Mouse (Mus musculus) liver, adult 2 months (tissue): ENCODE measurements at regions not wholly inside any gene's neighbourhood (a gene's known extent, or its start where the extent isn't known, plus 50 kb on each side); places are given as distances from the start of the nearest gene placed in this dataset.
A peak's percentile ranks its signal among the peaks of the same experiment; 100 is the strongest.
"Not testable (repeated sequence)": the region's sequence is repeated elsewhere in the genome, so short reads cannot be mapped to it uniquely, and the experiment has no call there.

Source experiments
- DNase-seq: peaks from one replicate; pipeline ENCODE4 v3.0.0-alpha.2; 2011; ENCODE audit warnings: low read depth, low spot score; ENCODE audit errors: extremely low read depth
- H3K27ac ChIP-seq: fragments of 200-500 bp; replicated peaks from 2 replicates; pipeline ENCODE4 v1.5.1; 2012; ENCODE audit warnings: low read depth, mild to moderate bottlenecking, control low read depth, inconsistent platforms, low read length; ENCODE audit not compliant: insufficient read depth
- H3K27me3 ChIP-seq: fragments of 200-500 bp; 2 replicates; pipeline ENCODE4 v1.6.1; 2012; ENCODE audit warnings: mild to moderate bottlenecking, moderate library complexity, low read length, inconsistent platforms; ENCODE audit not compliant: control insufficient read depth, insufficient read depth
- H3K36me3 ChIP-seq: fragments of 200-500 bp; 2 replicates; pipeline ENCODE4 v1.6.1; 2012; ENCODE audit warnings: low read length, inconsistent platforms; ENCODE audit not compliant: control insufficient read depth, insufficient read depth
- H3K4me1 ChIP-seq: fragments of 200-500 bp; 2 replicates; pipeline ENCODE4 v1.6.1; 2011; ENCODE audit warnings: low read length; ENCODE audit not compliant: control insufficient read depth, insufficient read depth
- H3K4me3 ChIP-seq: fragments of 200-500 bp; 2 replicates; pipeline ENCODE4 v1.5.1; 2011; ENCODE audit warnings: low read depth, mild to moderate bottlenecking, control low read depth, low read length, moderate library complexity; ENCODE audit not compliant: insufficient read depth
- H3K79me2 ChIP-seq: fragments of 200-500 bp; 2 replicates; pipeline ENCODE4 v1.6.1; 2012; ENCODE audit warnings: inconsistent platforms, mild to moderate bottlenecking, low read length, moderate library complexity; ENCODE audit not compliant: control insufficient read depth, insufficient read depth
- H3K9ac ChIP-seq: fragments of 200-500 bp; 2 replicates; pipeline ENCODE4 v1.6.1; 2012; ENCODE audit warnings: low read depth, mild to moderate bottlenecking, control low read depth, inconsistent platforms, low read length
- CTCF ChIP-seq: fragments of 200-500 bp; IDR thresholded peaks from 2 replicates; pipeline ENCODE4 v1.5.1; 2011; ENCODE audit warnings: low read depth, low read length, control low read depth
- POLR2A ChIP-seq: fragments of 200-500 bp; IDR thresholded peaks from 2 replicates; pipeline ENCODE4 v1.6.1; 2011; ENCODE audit warnings: low read length, control low read depth; ENCODE audit not compliant: insufficient read depth; ENCODE audit errors: extremely low read depth
- WGBS: fragments of 180-500 bp; shearing (Covaris S2); methylation state at CpG from one replicate; pipeline ENCODE4 v1.1.7; 2018; 5-methylcytosine and 5-hydroxymethylcytosine counted together

DNA sequence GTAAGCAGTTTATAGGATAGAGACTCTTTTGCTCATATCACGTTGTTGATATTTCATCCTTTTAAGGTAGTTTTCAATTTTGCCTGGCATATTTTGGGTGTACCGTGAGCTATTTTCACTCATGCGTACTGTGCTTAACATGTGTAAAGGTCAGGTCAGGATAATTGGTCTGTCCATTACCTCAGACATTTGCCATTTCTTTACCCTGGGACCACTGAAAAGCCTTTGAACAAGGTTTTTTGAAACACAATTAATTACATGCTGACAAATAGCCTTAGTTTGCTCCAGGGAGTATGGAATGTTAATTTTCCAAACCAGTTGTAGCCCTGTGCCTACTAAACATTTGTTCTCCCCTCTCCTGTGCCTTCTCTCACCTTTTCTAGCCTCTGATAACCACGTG, 347.3 kb upstream of the Nrsn1 start:
- no peak for TF ChIP-seq CTCF
- TF ChIP-seq POLR2A: no peak

DNA sequence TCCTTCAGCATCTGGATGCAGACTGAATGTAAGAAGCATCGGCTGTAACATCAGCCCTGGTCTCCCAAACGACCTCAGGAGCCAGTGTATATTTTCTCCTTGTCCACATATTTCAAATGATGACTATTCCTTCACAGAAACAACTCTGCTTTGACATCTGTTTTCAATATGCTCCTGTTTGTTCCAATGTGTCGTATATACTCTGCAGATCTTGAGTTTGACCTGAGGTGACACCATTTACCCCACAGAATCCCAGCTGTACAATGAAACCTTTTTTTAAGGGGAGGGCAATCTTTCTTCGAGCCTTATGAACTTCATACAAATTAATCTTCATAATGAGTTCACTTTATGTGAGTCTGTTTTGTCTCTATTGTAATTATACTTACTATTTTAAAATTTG, 341.7 kb upstream of the Nrsn1 start:
- Histone ChIP-seq H3K27ac (no peak overlapping the region), H3K27me3 (no peaks in the 10 kb centered on the region), H3K4me1 (no peaks in the 10 kb centered on the region), H3K4me3 (no peak overlapping the region), H3K36me3 (no peaks in the 10 kb centered on the region), H3K79me2 (no peaks in the 10 kb centered on the region), H3K9ac (no peak overlapping the region)
- TF ChIP-seq CTCF (no peak), POLR2A (no peak)
- no peak for DNase-seq
- WGBS: 56% methylated on average over 4 of the region's 4 CpGs

More for the DNA sequence above, 347.3 kb upstream of the Nrsn1 start:
- H3K4me1 ChIP-seq: no peaks in the 10 kb centered on the region
- no peaks in the 10 kb centered on the region for H3K36me3 ChIP-seq
- no peaks in the 10 kb centered on the region for H3K79me2 ChIP-seq
- H3K27ac ChIP-seq: no peak overlapping the region
- 75% methylated on average over 4 of the region's 4 CpGs for WGBS
- H3K9ac ChIP-seq: no peak overlapping the region
- DNase-seq: no peak
- H3K27me3 ChIP-seq: no peaks in the 10 kb centered on the region
- no peak overlapping the region for H3K4me3 ChIP-seq

DNA sequence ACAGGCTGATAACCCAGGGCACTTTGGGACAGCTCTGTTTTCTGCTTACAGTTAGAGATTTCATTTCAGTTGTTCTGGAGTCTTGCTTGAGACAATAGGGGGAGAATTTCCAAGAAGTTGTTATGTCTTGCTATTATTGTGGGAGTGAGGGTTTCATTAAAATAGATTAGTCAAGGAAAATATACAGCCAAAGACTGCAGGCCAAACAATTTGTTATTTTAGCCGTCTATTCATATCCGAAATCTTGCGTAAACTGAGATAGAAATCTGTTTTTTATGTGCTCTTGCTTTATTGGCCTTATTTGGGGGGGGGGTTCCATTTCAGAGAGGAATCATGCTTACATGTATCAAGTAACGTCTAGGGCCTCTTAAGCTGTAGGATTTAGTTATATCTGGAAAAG, 339.3 kb upstream of the Nrsn1 start:
- DNase-seq: no peak

DNA sequence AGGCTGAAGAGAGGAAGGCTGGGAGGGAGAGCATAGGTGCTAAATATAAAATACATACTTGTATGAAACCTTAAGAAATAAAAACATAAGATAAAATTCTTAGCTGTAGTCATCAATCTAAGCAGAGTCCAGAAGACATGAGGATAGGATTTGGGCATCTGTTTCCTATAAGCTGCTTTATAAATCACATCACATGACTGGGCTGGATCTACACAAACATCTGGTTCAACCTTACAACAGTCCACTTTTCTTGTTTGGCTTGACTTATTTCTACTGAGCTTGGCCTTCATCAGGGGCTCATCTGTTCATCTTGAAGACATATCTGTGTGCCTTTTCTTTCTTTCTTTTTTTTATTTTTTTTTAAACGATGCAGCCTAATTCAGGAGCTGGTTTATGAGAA, 338.9 kb upstream of the Nrsn1 start:
- Histone ChIP-seq H3K79me2 (no peaks in the 10 kb centered on the region), H3K9ac (no peak overlapping the region), H3K4me3 (no peak overlapping the region), H3K27ac (no peak overlapping the region), H3K36me3 (no peaks in the 10 kb centered on the region), H3K27me3 (no peaks in the 10 kb centered on the region), H3K4me1 (no peaks in the 10 kb centered on the region)
- no peak for DNase-seq
- TF ChIP-seq POLR2A: no peak
- no peak for TF ChIP-seq CTCF
- WGBS: 67% methylated on average over 1 of the region's 1 CpGs

More for the DNA sequence above, 339.3 kb upstream of the Nrsn1 start:
- Histone ChIP-seq H3K36me3 (no peaks in the 10 kb centered on the region), H3K4me1 (no peaks in the 10 kb centered on the region), H3K27me3 (no peaks in the 10 kb centered on the region), H3K79me2 (no peaks in the 10 kb centered on the region), H3K27ac (no peak overlapping the region), H3K9ac (no peak overlapping the region), H3K4me3 (no peak overlapping the region)
- TF ChIP-seq CTCF: no peak
- no peak for TF ChIP-seq POLR2A
- 79% methylated on average over 4 of the region's 4 CpGs for WGBS

DNA sequence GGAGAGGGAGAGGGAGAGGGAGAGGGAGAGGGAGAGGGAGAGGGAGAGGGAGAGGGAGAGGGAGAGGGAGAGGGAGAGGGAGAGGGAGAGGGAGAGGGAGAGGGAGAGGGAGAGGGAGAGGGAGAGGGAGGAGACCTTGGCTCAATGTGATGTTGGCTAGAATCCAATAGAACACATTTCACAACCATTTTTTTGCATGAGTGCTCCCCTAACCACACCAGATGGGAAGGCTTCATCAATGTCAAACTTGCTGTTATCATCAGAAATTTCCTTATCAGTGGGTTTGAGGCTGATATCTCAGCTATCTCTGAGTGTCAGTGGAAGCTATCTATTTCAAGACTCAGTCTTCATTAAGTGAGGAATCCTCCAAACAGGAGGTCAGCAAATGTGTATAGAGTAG, 331.0 kb upstream of the Nrsn1 start:
- not testable (repeated sequence) for H3K4me1 ChIP-seq, H3K27me3 ChIP-seq
- peak; percentile 0 for DNase-seq

GRCm38 (mm10) chr13:25594629-25595028, 324.3 kb upstream of the Nrsn1 start:
- H3K4me1 ChIP-seq: no peaks in the 10 kb centered on the region
- no peak overlapping the region for H3K9ac ChIP-seq
- DNase-seq: no peak
- H3K4me3 ChIP-seq: no peak overlapping the region
- TF ChIP-seq CTCF: no peak
- H3K36me3 ChIP-seq: no peaks in the 10 kb centered on the region
- H3K27ac ChIP-seq: no peak overlapping the region
- no peaks in the 10 kb centered on the region for H3K79me2 ChIP-seq
- H3K27me3 ChIP-seq: no peaks in the 10 kb centered on the region
- WGBS: 89% methylated on average over 3 of the region's 3 CpGs

More for the DNA sequence above, 331.0 kb upstream of the Nrsn1 start:
- H3K27ac ChIP-seq, H3K4me3 ChIP-seq, H3K9ac ChIP-seq, H3K79me2 ChIP-seq, H3K36me3 ChIP-seq: not testable (repeated sequence)
